Mouse (Mus musculus): ENCODE results near the gene Tnp2.

- no peak for TF ChIP-seq TAL1 (IDR thresholded peaks at IDR 0.05; ENCODE audit: low read length)
- no peak for TF ChIP-seq GATA1 (IDR thresholded peaks at IDR 0.05; ENCODE audit: low read length)
Observed at GRCm38 (mm10) chr16:10776322-10776721, 12.1 kb downstream of the Tnp2 start.

Data from erythroblast, embryonic 14.5 days (primary cell).